In the genomic region with DNA sequence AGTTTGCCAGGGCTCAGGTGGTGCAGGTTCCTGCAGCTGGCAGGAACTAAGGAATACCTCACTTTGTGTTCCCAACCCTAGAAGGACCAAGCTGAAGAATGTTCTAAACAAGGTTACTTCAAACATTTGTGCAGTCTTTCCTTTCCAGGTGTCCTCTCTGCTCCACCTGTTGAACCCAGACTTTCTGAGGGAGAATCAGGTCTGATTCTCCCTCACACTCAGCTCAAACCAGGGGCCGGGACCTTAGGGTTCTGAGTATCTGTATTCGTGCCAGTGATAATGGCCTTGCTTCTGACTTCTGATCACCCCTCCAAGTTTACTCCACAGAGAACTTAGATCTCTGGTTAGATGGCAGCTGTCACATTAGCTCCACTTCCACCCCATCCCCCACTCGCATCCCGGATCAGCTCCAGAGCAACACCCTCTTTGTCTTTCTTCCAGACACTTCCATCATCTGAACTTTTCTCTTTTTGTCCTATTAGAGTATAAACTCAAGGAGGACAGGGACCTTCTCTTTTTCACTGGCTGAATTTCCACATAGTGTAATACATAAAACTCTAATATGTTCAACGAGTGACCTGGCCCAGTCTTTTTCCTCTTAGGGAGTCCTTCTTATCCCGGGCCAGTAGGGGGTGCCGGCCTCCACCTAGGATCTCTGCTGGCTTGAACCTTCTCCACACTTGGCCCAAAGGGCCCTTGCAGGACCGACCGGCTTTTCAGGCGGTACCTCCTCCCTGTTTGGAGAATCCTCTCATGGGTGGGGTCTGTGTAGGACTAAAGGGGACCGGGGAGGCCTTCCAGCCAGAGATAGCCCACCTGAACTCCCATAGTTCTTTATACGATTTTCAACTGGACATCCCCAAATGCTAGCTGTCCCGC, we compare ENCODE assay signal across 8 mouse cellular contexts. TPM values are rescaled to one million over a fixed set of nuclear protein-coding genes. Genes with fewer than 3 reads are reported as not detected.
DNase-seq lines count a peak whose midpoint lies in the region; ATAC-seq and TF ChIP-seq lines count a peak whose summit lies in the region.

No protein-coding gene starts in this region.

- H3K4me3 ChIP-seq in cerebellum, adult 2 months (replicated peaks; ENCODE audit: insufficient read depth, low read depth, low read length) = peak overlapping the region; percentile 64
- H3K4me3 ChIP-seq in forebrain, postnatal 0 days (ENCODE audit: low read depth, low read length) = peak overlapping the region; percentile 47
- H3K4me3 ChIP-seq in hindbrain, embryonic 11.5 days (ENCODE audit: low read depth, low read length) = peak overlapping the region; percentile 41

- TF ChIP-seq CTCF in cerebellum, adult 2 months (IDR thresholded peaks at IDR 0.05; ENCODE audit: borderline replicate concordance, insufficient read depth, low read depth, low read length) = peak; percentile 84
- peak; percentile 79 for TF ChIP-seq CTCF in forebrain, postnatal 0 days (IDR thresholded peaks at IDR 0.05; ENCODE audit: low read depth)

- no peaks in the 10 kb centered on the region for H3K36me3 ChIP-seq in forebrain, postnatal 0 days (ENCODE audit: insufficient read depth)
- H3K36me3 ChIP-seq in hindbrain, embryonic 11.5 days (ENCODE audit: control insufficient read depth, insufficient read depth, low read length) = no peaks in the 10 kb centered on the region

- peak; percentile 90 for DNase-seq in R1 (ENCODE audit: low read depth, low spot score)
- peak; percentile 88 to 91 for DNase-seq in cerebellum, adult 2 months
- DNase-seq in forebrain, postnatal 0 days = peak; percentile 76
- DNase-seq in hindbrain, embryonic 11.5 days (ENCODE audit: low spot score) = peak; percentile 80
- peak; percentile 59 to 73 for DNase-seq in layer of hippocampus, postnatal 36 days
- DNase-seq in right cerebral cortex, postnatal 14 days = peak; percentile 78
- DNase-seq in yolk sac, embryonic 10.5 days (ENCODE audit: low spot score) = peak; percentile 72

- WGBS in cerebellum, adult 2 months = 20% methylated on average over 13 of the region's 13 CpGs
- 20% methylated on average over 13 of the region's 13 CpGs for WGBS in forebrain, postnatal 0 days
- 23% methylated on average over 13 of the region's 13 CpGs for WGBS in hindbrain, embryonic 11.5 days

- H3K9ac ChIP-seq in forebrain, postnatal 0 days = 0 out of 2 replicates have a peak overlapping the region, but pooled peaks have one; percentile 52
- no peak overlapping the region for H3K9ac ChIP-seq in hindbrain, embryonic 11.5 days (ENCODE audit: low read depth, low read length)

- peak overlapping the region; percentile 86; the same call in 1 of the 2 replicates for H3K27ac ChIP-seq in cerebellum, adult 2 months (ENCODE audit: insufficient read depth, low read length)
- H3K27ac ChIP-seq in forebrain, postnatal 0 days (ENCODE audit: low read depth, low read length) = no peak overlapping the region
- H3K27ac ChIP-seq in hindbrain, embryonic 11.5 days (ENCODE audit: low read depth, low read length) = no peak overlapping the region

- peak; percentile 59 for ATAC-seq in forebrain, postnatal 0 days
- peak; percentile 38; the same call in 1 of the 2 replicates for ATAC-seq in hindbrain, embryonic 11.5 days (ENCODE audit: low FRiP score)
- peak; percentile 59 for ATAC-seq in megakaryocyte progenitor cell, adult 5-6 weeks (replicated peaks; ENCODE audit: poor library complexity)

- H3K4me2 ChIP-seq in forebrain, postnatal 0 days (ENCODE audit: low read depth) = peak overlapping the region; percentile 73
- H3K4me2 ChIP-seq in hindbrain, embryonic 11.5 days (replicated peaks; ENCODE audit: low read depth, low read length) = peak overlapping the region; percentile 73; the same call in 1 of the 2 replicates

- H3K27me3 ChIP-seq in cerebellum, adult 2 months (ENCODE audit: control insufficient read depth, insufficient read depth, low read length) = no peaks in the 10 kb centered on the region
- peaks cover 32% of the 10 kb centered on the region for H3K27me3 ChIP-seq in forebrain, postnatal 0 days (ENCODE audit: insufficient read depth, low read length)
- peaks cover 58% of the 10 kb centered on the region for H3K27me3 ChIP-seq in hindbrain, embryonic 11.5 days (ENCODE audit: control insufficient read depth, insufficient read depth, low read length)

- 0 out of 2 replicates have a peak, but pooled peaks have one; percentile 12 for TF ChIP-seq POLR2A in cerebellum, adult 2 months (IDR thresholded peaks at IDR 0.05; ENCODE audit: borderline replicate concordance, insufficient read depth, low read length)

- H3K9me3 ChIP-seq in forebrain, postnatal 0 days (ENCODE audit: low read length) = no peaks in the 10 kb centered on the region
- no peaks in the 10 kb centered on the region for H3K9me3 ChIP-seq in hindbrain, embryonic 11.5 days (ENCODE audit: control insufficient read depth, low read length)

- H3K4me1 ChIP-seq in cerebellum, adult 2 months (ENCODE audit: control insufficient read depth, insufficient read depth, low read length) = peaks cover 10% of the 10 kb centered on the region
- H3K4me1 ChIP-seq in forebrain, postnatal 0 days (ENCODE audit: insufficient read depth) = peaks cover 23% of the 10 kb centered on the region; the same call in 1 of the 2 replicates
- peaks cover 10% of the 10 kb centered on the region for H3K4me1 ChIP-seq in hindbrain, embryonic 11.5 days (replicated peaks; ENCODE audit: control insufficient read depth, insufficient read depth, low read length)

RNA-seq across cellular contexts. Expression of a gene that starts 1.0 kb away (rescaled TPM):
- polyA plus RNA-seq in cerebellum, adult 2 months (2012; rRNA removed) = 23.9 and 28.6 TPM in 2 replicates
- 10.6 and 11.0 TPM in 2 replicates for total RNA-seq in forebrain, postnatal 0 days (2014; rRNA removed)
- 11.9 and 15.6 TPM in 2 replicates for polyA plus RNA-seq in forebrain, postnatal 0 days (2015; fragmentation: Nextera tagmentation; extraction: Ambion mirVana)
- polyA plus RNA-seq in hindbrain, embryonic 11.5 days (2014; fragmentation: Nextera tagmentation; extraction: Ambion mirVana) = 2.4 and 2.8 TPM in 2 replicates
- 100 to 1,000 TPM; 103 to 107 TPM for total RNA-seq in layer of hippocampus, postnatal 36 days (2021)
- total RNA-seq in megakaryocyte progenitor cell, adult 5-6 weeks (2015) = 0.49 and 1.1 TPM in 2 replicates
- 0.20 and 0.42 TPM in 2 replicates for total RNA-seq in megakaryocyte progenitor cell, adult 5-6 weeks (2017)

RNA-seq across cellular contexts. Expression of a gene that starts 1.5 kb away (rescaled TPM):
- polyA plus RNA-seq in cerebellum, adult 2 months (2012; rRNA removed) = 18.6 and 19.3 TPM in 2 replicates
- total RNA-seq in forebrain, postnatal 0 days (2014; rRNA removed) = 19.5 and 21.0 TPM in 2 replicates
- polyA plus RNA-seq in forebrain, postnatal 0 days (2015; fragmentation: Nextera tagmentation; extraction: Ambion mirVana) = 12.7 and 13.8 TPM in 2 replicates
- polyA plus RNA-seq in hindbrain, embryonic 11.5 days (2014; fragmentation: Nextera tagmentation; extraction: Ambion mirVana) = 14.1 and 18.8 TPM in 2 replicates
- total RNA-seq in layer of hippocampus, postnatal 36 days (2021) = 10 to 100 TPM; 33.4 to 33.9 TPM
- 3.3 and 7.4 TPM in 2 replicates for total RNA-seq in megakaryocyte progenitor cell, adult 5-6 weeks (2015)
- total RNA-seq in megakaryocyte progenitor cell, adult 5-6 weeks (2017) = 9.2 and 9.5 TPM in 2 replicates

RNA-seq across cellular contexts. Expression of a gene that starts 13.9 kb away (rescaled TPM):
- 15.3 and 16.3 TPM in 2 replicates for polyA plus RNA-seq in cerebellum, adult 2 months (2012; rRNA removed)
- 15.5 and 19.6 TPM in 2 replicates for total RNA-seq in forebrain, postnatal 0 days (2014; rRNA removed)
- polyA plus RNA-seq in forebrain, postnatal 0 days (2015; fragmentation: Nextera tagmentation; extraction: Ambion mirVana) = 11.5 and 16.3 TPM in 2 replicates
- 28.0 and 31.0 TPM in 2 replicates for polyA plus RNA-seq in hindbrain, embryonic 11.5 days (2014; fragmentation: Nextera tagmentation; extraction: Ambion mirVana)
- 10 to 100 TPM; 18.0 to 19.9 TPM for total RNA-seq in layer of hippocampus, postnatal 36 days (2021)
- total RNA-seq in megakaryocyte progenitor cell, adult 5-6 weeks (2015) = 20.8 and 26.3 TPM in 2 replicates
- 14.5 and 16.5 TPM in 2 replicates for total RNA-seq in megakaryocyte progenitor cell, adult 5-6 weeks (2017)

RNA-seq across cellular contexts. Expression of a gene that starts 23.3 kb away (rescaled TPM):
- polyA plus RNA-seq in cerebellum, adult 2 months (2012; rRNA removed) = 3.0 and 3.7 TPM in 2 replicates
- total RNA-seq in forebrain, postnatal 0 days (2014; rRNA removed) = 4.2 and 4.5 TPM in 2 replicates
- polyA plus RNA-seq in forebrain, postnatal 0 days (2015; fragmentation: Nextera tagmentation; extraction: Ambion mirVana) = 1.7 TPM in 2 replicates
- polyA plus RNA-seq in hindbrain, embryonic 11.5 days (2014; fragmentation: Nextera tagmentation; extraction: Ambion mirVana) = 0.90 and 1.5 TPM in 2 replicates
- total RNA-seq in layer of hippocampus, postnatal 36 days (2021) = 1 to 10 TPM; 2.8 to 3.6 TPM
- total RNA-seq in megakaryocyte progenitor cell, adult 5-6 weeks (2015) = 0.02 TPM in 1 of 2 replicates, not detected in the other
- not detected in 2 replicates for total RNA-seq in megakaryocyte progenitor cell, adult 5-6 weeks (2017)
